Mouse (Mus musculus) layer of hippocampus, adult 9-11 months (tissue): ENCODE data around the gene Ankrd28.
A peak's percentile ranks its signal among the peaks of the same experiment; 100 is the strongest.

ENCODE experiments used
- DNase-seq: peaks from one replicate; pipeline ENCODE4 v3.0.0; 2022

Gene Ankrd28

DNA sequence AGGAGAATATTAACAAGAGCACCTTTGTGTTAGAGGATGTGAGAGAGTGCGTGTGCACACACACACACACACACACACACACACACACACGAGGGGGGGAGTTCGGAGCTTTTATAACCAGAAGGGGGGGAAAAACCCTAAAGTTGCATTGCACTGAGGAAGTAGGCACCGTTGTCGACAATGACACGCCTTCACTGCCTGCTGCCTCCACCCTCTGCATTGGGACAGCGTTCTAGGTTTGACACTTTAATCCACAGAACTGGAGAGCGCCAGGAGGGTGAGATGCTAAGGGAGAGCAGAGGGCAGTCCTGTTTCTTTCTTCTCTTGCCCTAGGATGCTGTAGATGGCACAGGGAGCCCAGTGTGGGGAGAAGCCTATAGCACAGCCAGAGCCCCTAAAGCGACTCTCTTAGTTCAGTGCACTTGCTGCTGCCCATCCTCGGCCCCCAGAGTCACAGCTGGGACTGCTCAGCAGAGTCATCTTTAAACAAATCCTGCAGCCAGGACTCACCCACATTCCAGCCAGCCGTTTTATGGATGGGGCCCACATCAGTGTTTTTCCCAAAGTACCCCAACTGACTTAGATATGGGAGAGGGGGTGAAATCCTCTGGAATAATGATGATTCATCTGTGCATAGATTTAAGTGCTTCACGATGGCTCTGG lies 165.4 kb downstream of the Ankrd28 start:
- no peak for DNase-seq

- no peak for DNase-seq
These were observed 166.2 kb downstream of the Ankrd28 start for GRCm38 (mm10) chr14:31664100-31664902.

GRCm38 (mm10) chr14:31663376-31664099 lies 166.9 kb downstream of the Ankrd28 start:
- DNase-seq = no peak

DNA sequence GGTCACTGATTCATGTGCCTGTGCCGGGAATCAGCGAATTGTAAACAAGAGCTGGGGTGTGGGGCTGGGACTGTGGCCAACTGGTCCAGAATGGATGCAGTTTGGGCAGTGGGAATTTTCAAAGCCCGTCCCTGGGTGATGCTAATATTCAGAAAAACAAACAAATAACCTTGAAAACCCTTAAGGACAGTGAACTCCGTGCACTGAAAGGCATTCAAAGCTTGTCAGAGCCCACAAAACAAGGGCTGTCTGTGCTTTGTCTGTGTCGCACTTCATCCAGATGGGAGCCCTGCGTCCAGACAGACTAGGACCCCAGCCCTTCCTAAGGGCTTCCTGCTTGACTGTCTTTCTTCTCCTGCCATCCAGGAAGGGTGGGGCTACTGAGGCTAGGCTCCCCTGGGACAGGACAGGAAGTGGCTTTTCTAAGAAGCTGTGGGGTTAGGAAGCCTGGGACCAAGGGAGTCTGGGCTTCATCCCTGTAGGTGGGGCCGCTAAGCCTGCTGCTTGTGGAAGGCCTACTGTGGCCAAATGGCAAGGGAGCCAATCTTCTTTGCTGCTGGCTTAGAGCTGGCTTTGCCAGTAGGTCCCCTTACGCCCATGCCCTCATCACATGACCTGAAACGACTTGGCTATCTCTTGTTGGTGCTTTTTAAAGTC lies 167.8 kb downstream of the Ankrd28 start:
- peak; percentile 55 for DNase-seq

- DNase-seq = peak; percentile 94
These were observed 168.5 kb downstream of the Ankrd28 start for GRCm38 (mm10) chr14:31661671-31662554.

DNA sequence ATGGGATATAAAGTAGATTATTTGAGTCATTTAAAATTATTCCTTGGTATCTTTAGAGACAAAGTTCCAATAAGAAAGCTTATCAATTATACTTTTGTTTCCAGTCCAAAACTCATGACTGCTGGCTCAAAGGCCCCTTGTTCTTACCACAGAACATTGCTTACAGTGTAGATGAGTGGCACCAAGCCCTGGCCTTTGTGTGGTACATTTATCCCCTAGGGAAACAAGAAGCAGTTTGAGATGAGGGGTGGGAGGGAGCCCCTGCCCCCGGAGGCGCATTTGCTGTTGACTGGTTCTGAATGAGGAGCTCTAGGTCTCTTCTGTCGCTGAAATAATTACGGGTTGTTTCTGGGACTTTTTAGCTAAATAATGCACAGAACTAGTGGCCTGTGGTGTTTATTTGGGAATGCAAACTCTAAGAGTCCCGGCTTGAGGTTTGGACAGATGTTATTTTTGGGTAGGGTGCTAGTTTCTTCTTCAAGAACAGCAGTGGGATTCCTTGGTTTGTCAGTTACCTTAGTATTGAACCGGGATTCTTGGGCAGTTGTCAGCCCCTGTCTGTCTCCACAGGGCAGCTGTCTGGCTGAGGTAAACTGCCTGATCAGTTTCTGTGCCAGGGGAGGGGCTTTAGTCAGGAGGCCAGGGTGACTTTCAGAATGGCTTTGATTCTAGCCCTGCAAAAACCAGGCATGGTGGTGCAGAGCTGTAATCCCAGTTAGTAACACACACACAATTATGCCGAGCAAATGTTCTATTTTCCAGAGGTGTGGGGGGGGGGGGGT lies 169.9 kb downstream of the Ankrd28 start:
- DNase-seq = peak; percentile 86

GRCm38 (mm10) chr14:31659501-31660181 lies 170.8 kb downstream of the Ankrd28 start:
- peak; percentile 40 for DNase-seq

DNA sequence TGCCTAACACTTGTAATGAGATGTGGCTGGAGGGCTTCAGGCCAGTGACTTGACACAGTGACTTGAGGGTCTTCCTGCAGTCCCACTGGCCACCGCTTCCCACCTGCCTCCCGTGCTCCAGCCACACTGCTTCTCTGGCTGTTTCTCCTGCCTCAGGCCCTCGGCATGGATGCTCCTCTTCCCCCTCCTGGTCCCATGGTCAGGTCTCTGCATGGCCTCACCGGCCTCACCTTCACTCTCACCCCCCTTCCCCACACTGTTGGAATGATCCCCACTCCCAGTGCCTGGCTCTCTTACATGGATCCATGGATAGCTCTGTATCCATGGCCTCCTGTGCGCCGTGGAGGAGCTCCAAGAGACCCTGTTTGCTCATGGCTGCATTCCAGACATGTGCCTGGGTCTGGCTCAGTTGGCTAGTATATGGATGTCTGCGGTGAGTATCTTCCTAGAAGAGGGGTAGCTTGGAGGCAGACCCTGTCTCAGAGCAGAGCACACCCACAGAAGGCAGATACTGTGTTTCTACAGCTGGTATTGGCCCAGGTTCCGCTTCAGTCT lies 172.2 kb downstream of the Ankrd28 start:
- no peak for DNase-seq

DNA sequence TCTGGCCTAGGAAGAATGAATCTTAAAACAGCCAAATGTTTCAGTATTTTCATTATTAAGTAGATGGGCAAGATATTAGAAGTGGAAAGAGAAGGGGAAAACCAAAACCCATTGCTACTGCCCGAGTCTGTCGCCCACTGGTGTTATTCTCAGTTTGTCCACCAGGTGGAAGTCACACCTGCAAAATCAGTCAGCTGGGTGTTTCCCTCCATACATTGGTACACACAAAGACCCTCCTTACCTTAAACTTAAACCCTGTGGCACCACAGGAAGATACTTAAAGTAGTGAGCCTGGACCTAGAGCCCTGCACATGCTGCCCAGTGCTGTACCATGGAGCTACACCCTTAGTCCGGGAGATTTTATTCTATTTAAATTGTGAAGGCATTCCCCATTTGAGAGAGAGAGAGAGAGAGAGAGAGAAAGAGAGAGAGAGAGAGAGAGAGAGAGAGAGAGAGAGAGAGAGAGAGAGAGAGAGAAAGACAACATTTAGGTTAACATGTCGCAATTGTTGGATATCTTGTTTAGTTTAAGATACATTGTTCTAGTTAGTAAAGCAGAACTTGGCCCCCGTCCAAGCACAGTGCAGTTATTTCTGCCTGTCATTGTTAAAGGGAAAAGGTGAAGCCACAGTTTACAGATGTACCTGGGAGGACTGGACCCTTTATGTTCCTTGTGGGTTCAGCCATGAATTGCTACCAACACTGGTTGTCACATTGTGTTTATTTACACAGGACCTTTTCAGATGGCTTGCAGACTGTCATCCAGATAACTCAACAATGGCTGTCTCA lies 173.4 kb downstream of the Ankrd28 start:
- no peak for DNase-seq

DNA sequence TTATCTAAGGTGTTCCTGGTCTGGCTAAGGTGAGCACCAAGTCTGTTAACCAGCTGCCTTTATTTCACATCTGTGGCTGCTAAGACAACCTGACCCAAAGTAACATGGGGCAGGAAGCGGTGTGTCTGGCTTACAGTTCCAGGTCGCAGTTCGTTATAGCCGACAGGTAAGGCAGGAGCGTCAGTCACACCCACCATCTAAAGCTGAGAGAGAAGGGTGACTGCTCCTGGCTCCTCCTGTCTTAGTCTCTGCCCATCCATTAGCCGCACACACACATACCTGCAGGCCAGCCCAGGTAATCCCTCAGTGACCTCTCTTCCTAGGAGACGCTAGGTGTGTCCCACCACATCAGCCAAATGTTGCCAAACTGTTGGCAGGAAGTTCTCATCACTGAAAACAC lies 174.1 kb downstream of the Ankrd28 start:
- DNase-seq = no peak

GRCm38 (mm10) chr14:31655406-31655805 lies 175.0 kb downstream of the Ankrd28 start:
- no peak for DNase-seq

DNA sequence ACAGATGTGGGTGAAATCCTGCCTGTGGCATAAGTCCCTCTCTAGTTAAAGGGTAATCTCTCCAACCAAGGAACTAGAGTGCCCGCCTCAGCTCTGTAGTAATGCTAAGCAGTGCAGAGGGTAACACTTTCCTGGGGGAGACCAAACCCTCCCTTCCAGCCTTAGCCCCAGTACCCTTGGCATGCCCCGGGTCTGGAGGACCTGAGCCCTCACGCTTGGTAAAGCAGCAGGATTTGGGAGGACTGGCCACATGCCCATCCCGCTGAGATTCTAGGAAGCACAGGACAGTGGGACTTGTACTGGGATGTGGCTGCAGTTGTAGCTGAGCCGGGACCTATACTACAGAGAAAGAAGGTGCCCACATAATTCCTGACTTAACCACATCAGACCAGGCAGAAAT lies 175.6 kb downstream of the Ankrd28 start:
- no peak for DNase-seq

GRCm38 (mm10) chr14:31653101-31653875 lies 177.2 kb downstream of the Ankrd28 start:
- DNase-seq = no peak

- no peak for DNase-seq
These were observed 177.8 kb downstream of the Ankrd28 start for GRCm38 (mm10) chr14:31652624-31653023.

- DNase-seq = no peak
These were observed 178.3 kb downstream of the Ankrd28 start for GRCm38 (mm10) chr14:31652106-31652505.

DNA sequence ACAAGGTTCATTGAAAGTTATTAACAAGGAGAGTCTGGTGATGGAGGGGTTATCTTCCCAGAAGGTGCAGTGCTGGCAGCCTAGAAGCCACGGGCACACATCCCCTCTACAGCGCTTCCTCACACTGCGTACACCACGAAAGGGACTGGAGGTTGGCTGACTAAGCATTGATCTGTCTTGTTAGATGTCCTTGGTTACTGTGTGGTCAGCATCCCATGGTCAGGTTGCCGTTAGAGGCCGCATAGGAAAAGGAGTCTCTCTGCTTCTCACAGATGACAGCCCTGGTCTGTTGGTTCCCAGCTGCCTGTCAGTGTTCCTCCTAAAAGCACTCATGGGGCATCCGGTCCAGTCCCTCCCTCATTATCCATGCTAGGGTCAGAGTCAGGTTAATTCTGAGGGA lies 179.2 kb downstream of the Ankrd28 start:
- DNase-seq = no peak

- DNase-seq = no peak
These were observed 180.1 kb downstream of the Ankrd28 start for GRCm38 (mm10) chr14:31650347-31650746.
